Mouse (Mus musculus) CD4-positive helper T cell, adult 2 months (primary cell): ENCODE measurements around the gene Ssc4d.

Source experiments
- DNase-seq: peaks from one replicate; pipeline ENCODE4 v3.0.0-alpha.2; 2012; ENCODE audit warnings: low read depth, missing footprints, low spot score

The Ssc4d gene

GRCm38 (mm10) chr5:135940587-135940986 lies 33.7 kb downstream of the Ssc4d start:
- DNase-seq = no peak

- no peak for DNase-seq
Observed at GRCm38 (mm10) chr5:135935641-135936190, 38.6 kb downstream of the Ssc4d start.

- DNase-seq = no peak
Observed at GRCm38 (mm10) chr5:135935176-135935523, 39.2 kb downstream of the Ssc4d start.

GRCm38 (mm10) chr5:135934481-135935175 lies 39.7 kb downstream of the Ssc4d start, which contains the start of gene Ywhag:
TSS of gene Ywhag (minus strand) at chr5:135934616.
- DNase-seq = peak; percentile 98

GRCm38 (mm10) chr5:135933900-135934441 lies 40.4 kb downstream of the Ssc4d start:
- DNase-seq = no peak

- peak; percentile 32 for DNase-seq
Observed at GRCm38 (mm10) chr5:135933222-135933899, 41.0 kb downstream of the Ssc4d start.

GRCm38 (mm10) chr5:135932359-135932758 lies 42.0 kb downstream of the Ssc4d start:
- peak; percentile 38 for DNase-seq

GRCm38 (mm10) chr5:135931526-135931925 lies 42.8 kb downstream of the Ssc4d start:
- no peak for DNase-seq

- no peak for DNase-seq
Observed at GRCm38 (mm10) chr5:135929685-135930424, 44.5 kb downstream of the Ssc4d start.

GRCm38 (mm10) chr5:135923901-135924300 lies 50.4 kb downstream of the Ssc4d start:
- DNase-seq = no peak

- DNase-seq = no peak
Observed at GRCm38 (mm10) chr5:135919902-135920301, 54.4 kb downstream of the Ssc4d start.

- no peak for DNase-seq
Observed at GRCm38 (mm10) chr5:135918593-135918992, 55.7 kb downstream of the Ssc4d start.

- DNase-seq = no peak
Observed at GRCm38 (mm10) chr5:135918059-135918437, 56.3 kb downstream of the Ssc4d start.

- DNase-seq = no peak
Observed at GRCm38 (mm10) chr5:135917327-135918058, 56.8 kb downstream of the Ssc4d start.

GRCm38 (mm10) chr5:135916601-135917000 lies 57.7 kb downstream of the Ssc4d start:
- DNase-seq = no peak

GRCm38 (mm10) chr5:135916051-135916565 lies 58.2 kb downstream of the Ssc4d start:
- DNase-seq = no peak

GRCm38 (mm10) chr5:135914156-135914555 lies 60.2 kb downstream of the Ssc4d start:
- DNase-seq = no peak

GRCm38 (mm10) chr5:135913201-135913600 lies 61.1 kb downstream of the Ssc4d start:
- peak; percentile 75 for DNase-seq

- DNase-seq = no peak
Observed at GRCm38 (mm10) chr5:135911633-135912220, 62.6 kb downstream of the Ssc4d start.

- no peak for DNase-seq
Observed at GRCm38 (mm10) chr5:135910813-135911212, 63.5 kb downstream of the Ssc4d start.
